Mouse (Mus musculus): ENCODE measurements around the gene Ddn.

The Ddn gene

GRCm38 (mm10) chr15:98809390-98809789 lies at the start of gene Ddn:
Gene Ddn, minus strand, starts transcription at chr15:98809490.
- DNase-seq: no peak

- no peak for DNase-seq
Observed at GRCm38 (mm10) chr15:98854214-98854613, 44.9 kb upstream of the Ddn start.

GRCm38 (mm10) chr15:98853161-98853937 lies 44.1 kb upstream of the Ddn start:
- peak; percentile 70 for DNase-seq

GRCm38 (mm10) chr15:98852733-98853132 lies 43.4 kb upstream of the Ddn start:
- no peak for DNase-seq

GRCm38 (mm10) chr15:98852071-98852470 lies 42.8 kb upstream of the Ddn start:
- peak; percentile 31 for DNase-seq

- DNase-seq: peak; percentile 35
Observed at GRCm38 (mm10) chr15:98851229-98851818, 42.0 kb upstream of the Ddn start.

GRCm38 (mm10) chr15:98850668-98851067 lies 41.4 kb upstream of the Ddn start:
- DNase-seq: peak; percentile 64

GRCm38 (mm10) chr15:98849956-98850600 lies 40.8 kb upstream of the Ddn start:
- no peak for DNase-seq

- DNase-seq: peak; percentile 34
Observed at GRCm38 (mm10) chr15:98849165-98849564, 39.9 kb upstream of the Ddn start.

GRCm38 (mm10) chr15:98846140-98846539 lies 36.9 kb upstream of the Ddn start:
- no peak for DNase-seq

- DNase-seq: no peak
Observed at GRCm38 (mm10) chr15:98845149-98845548, 35.9 kb upstream of the Ddn start.

GRCm38 (mm10) chr15:98843595-98844223 lies 34.4 kb upstream of the Ddn start:
- no peak for DNase-seq

GRCm38 (mm10) chr15:98839671-98840585 lies 30.6 kb upstream of the Ddn start:
- no peak for DNase-seq

- DNase-seq: no peak
Observed at GRCm38 (mm10) chr15:98839161-98839560, 29.9 kb upstream of the Ddn start.

- DNase-seq: no peak
Observed at GRCm38 (mm10) chr15:98837743-98838103, 28.4 kb upstream of the Ddn start.

GRCm38 (mm10) chr15:98837006-98837742 lies 27.9 kb upstream of the Ddn start:
- DNase-seq: no peak

GRCm38 (mm10) chr15:98835291-98835690 lies 26.0 kb upstream of the Ddn start:
- no peak for DNase-seq

- no peak for DNase-seq
Observed at GRCm38 (mm10) chr15:98834059-98834458, 24.8 kb upstream of the Ddn start.

- DNase-seq: peak; percentile 45
Observed at GRCm38 (mm10) chr15:98833281-98833680, 24.0 kb upstream of the Ddn start.

- peak; percentile 47 for DNase-seq
Observed at GRCm38 (mm10) chr15:98832161-98833058, 23.1 kb upstream of the Ddn start.

GRCm38 (mm10) chr15:98831684-98832035 lies 22.4 kb upstream of the Ddn start:
- no peak for DNase-seq
